Mouse (Mus musculus) hindbrain, embryonic 16.5 days (tissue): ENCODE measurements around the gene Mtrr. TPM values are rescaled to one million over a fixed set of nuclear protein-coding genes. Genes with fewer than 3 reads are reported as not detected.

Experiments
- ATAC-seq: fragments of 200-750 bp; cut with Nextera tagmentation; 2 replicates; pipeline ENCODE4 v1.8.0; 2017; ENCODE audit warnings: moderate TSS enrichment, moderate library complexity
- H3K27ac ChIP-seq: fragments of 300-500 bp; sonication (generic); 2 replicates; pipeline ENCODE4 v1.5.1; 2014; ENCODE audit warnings: low read depth, mild to moderate bottlenecking, control low read depth, low read length, moderate library complexity
- H3K27me3 ChIP-seq: fragments of 300-500 bp; sonication (generic); replicated peaks from 2 replicates; pipeline ENCODE4 v1.6.1; 2014; ENCODE audit warnings: low read length; ENCODE audit not compliant: control insufficient read depth, insufficient read depth
- H3K36me3 ChIP-seq: fragments of 300-500 bp; sonication (generic); 2 replicates; pipeline ENCODE4 v1.6.1; 2014; ENCODE audit warnings: mild to moderate bottlenecking, low read length, moderate library complexity, mixed read lengths; ENCODE audit not compliant: control insufficient read depth, insufficient read depth
- H3K4me1 ChIP-seq: fragments of 300-500 bp; sonication (generic); 2 replicates; pipeline ENCODE4 v1.6.1; 2014; ENCODE audit warnings: low read depth, low read length; ENCODE audit not compliant: control insufficient read depth, insufficient read depth
- H3K4me2 ChIP-seq: fragments of 300-500 bp; sonication (generic); 2 replicates; pipeline ENCODE4 v1.6.1; 2014; ENCODE audit warnings: mild to moderate bottlenecking, low read length, control low read depth, moderate library complexity
- H3K4me3 ChIP-seq: fragments of 300-500 bp; sonication (generic); 2 replicates; pipeline ENCODE4 v1.5.1; 2014; ENCODE audit warnings: mild to moderate bottlenecking, low read length, control low read depth, moderate library complexity
- H3K9ac ChIP-seq: fragments of 300-500 bp; sonication (generic); 2 replicates; pipeline ENCODE4 v1.6.1; 2014; ENCODE audit warnings: low read depth, mild to moderate bottlenecking, control low read depth, low read length, moderate library complexity
- H3K9me3 ChIP-seq: fragments of 300-500 bp; sonication (generic); 2 replicates; pipeline ENCODE4 v1.6.1; 2014; ENCODE audit warnings: mild to moderate bottlenecking, low read length, moderate library complexity; ENCODE audit not compliant: control insufficient read depth
- WGBS: fragments of 180-500 bp; shearing (Covaris S2); extraction: QIAGEN DNeasy Blood & Tissue Kit; methylation state at CpG from one replicate; pipeline ENCODE4 v1.1.7; 2014; 5-methylcytosine and 5-hydroxymethylcytosine counted together
- polyA plus RNA-seq: library from polyadenylated mRNA; unstranded; fragments of >200 nt; fragmentation: Nextera tagmentation; extraction: Ambion mirVana; gene quantifications from 2 replicates; pipeline ENCODE4 v1.2.1, GENCODE M21; 2015

Gene Mtrr
- polyA plus RNA-seq, 1 experiment from 2014 or later = 10.6 TPM

GRCm38 (mm10) chr13:68597199-68597598 is 15.2 kb upstream of the Mtrr start, which contains the start of gene 1700001L19Rik:
Gene 1700001L19Rik (plus strand): TSS chr13:68597421.
- Histone ChIP-seq H3K4me2 (peak within 1 kb of the TSS; percentile 64), H3K27ac (no peak within 1 kb of the TSS), H3K4me1 (peaks cover 3% of the 10 kb centered on the region), H3K9me3 (no peaks in the 10 kb centered on the region), H3K9ac (peak within 1 kb of the TSS; percentile 55; the same call in 1 of the 2 replicates), H3K36me3 (peaks cover 7% of the 10 kb centered on the region; the same call in 1 of the 2 replicates), H3K4me3 (peak within 1 kb of the TSS; percentile 37), H3K27me3 (no peaks in the 10 kb centered on the region)
- WGBS = 7% methylated on average over 10 of the region's 10 CpGs
- ATAC-seq = peak; percentile 71

GRCm38 (mm10) chr13:68593797-68594196 is 11.8 kb upstream of the Mtrr start:
- no peak for ATAC-seq
- Histone ChIP-seq H3K9me3 (no peaks in the 10 kb centered on the region), H3K4me3 (no peak overlapping the region), H3K9ac (no peak overlapping the region), H3K4me2 (no peak overlapping the region), H3K27ac (no peak overlapping the region), H3K4me1 (peaks cover 3% of the 10 kb centered on the region; the same call in 1 of the 2 replicates), H3K36me3 (peaks cover 23% of the 10 kb centered on the region), H3K27me3 (no peaks in the 10 kb centered on the region)
- 73% methylated on average over 1 of the region's 1 CpGs for WGBS

- Histone ChIP-seq H3K27me3 (no peaks in the 10 kb centered on the region), H3K4me3 (no peak overlapping the region), H3K9ac (no peak overlapping the region), H3K4me2 (no peak overlapping the region), H3K9me3 (no peaks in the 10 kb centered on the region), H3K4me1 (no peaks in the 10 kb centered on the region), H3K27ac (no peak overlapping the region), H3K36me3 (peaks cover 56% of the 10 kb centered on the region)
- ATAC-seq = no peak
These were observed 6.4 kb upstream of the Mtrr start for GRCm38 (mm10) chr13:68588352-68588751.

GRCm38 (mm10) chr13:68585441-68585840 is 3.5 kb upstream of the Mtrr start:
- H3K4me3 ChIP-seq = no peak overlapping the region
- no peak overlapping the region for H3K9ac ChIP-seq
- no peak overlapping the region for H3K4me2 ChIP-seq
- no peak for ATAC-seq
- no peaks in the 10 kb centered on the region for H3K9me3 ChIP-seq
- no peak overlapping the region for H3K27ac ChIP-seq
- peaks cover 6% of the 10 kb centered on the region for H3K4me1 ChIP-seq
- 80% methylated on average over 7 of the region's 7 CpGs for WGBS
- H3K27me3 ChIP-seq = no peaks in the 10 kb centered on the region
- H3K36me3 ChIP-seq = peaks cover 39% of the 10 kb centered on the region

- Histone ChIP-seq H3K9ac (no peak overlapping the region), H3K27ac (no peak overlapping the region), H3K36me3 (peaks cover 33% of the 10 kb centered on the region), H3K9me3 (no peaks in the 10 kb centered on the region), H3K4me3 (no peak overlapping the region), H3K27me3 (no peaks in the 10 kb centered on the region), H3K4me2 (no peak overlapping the region), H3K4me1 (peaks cover 6% of the 10 kb centered on the region)
- no peak for ATAC-seq
- 92% methylated on average over 11 of the region's 11 CpGs for WGBS
These were observed 2.0 kb upstream of the Mtrr start for GRCm38 (mm10) chr13:68583961-68584360.

GRCm38 (mm10) chr13:68582517-68582780 is 500 bp upstream of the Mtrr start:
- no peaks in the 10 kb centered on the region for H3K9me3 ChIP-seq
- H3K9ac ChIP-seq = peak overlapping the region; percentile 86
- H3K4me1 ChIP-seq = peaks cover 6% of the 10 kb centered on the region
- H3K27me3 ChIP-seq = no peaks in the 10 kb centered on the region
- 2% methylated on average over 11 of the region's 11 CpGs for WGBS
- peak overlapping the region; percentile 82 for H3K27ac ChIP-seq
- H3K4me2 ChIP-seq = peak overlapping the region; percentile 83
- H3K36me3 ChIP-seq = peaks cover 23% of the 10 kb centered on the region
- peak overlapping the region; percentile 86 for H3K4me3 ChIP-seq
- 0 out of 2 replicates have a peak, but pooled peaks have one; percentile 1 for ATAC-seq

GRCm38 (mm10) chr13:68581086-68581740 is 736 bp downstream of the Mtrr start:
- Histone ChIP-seq H3K27ac (peak overlapping the region; percentile 72), H3K9ac (peak overlapping the region; percentile 86), H3K9me3 (no peaks in the 10 kb centered on the region), H3K4me1 (peaks cover 6% of the 10 kb centered on the region), H3K27me3 (no peaks in the 10 kb centered on the region), H3K4me3 (peak overlapping the region; percentile 86), H3K36me3 (peaks cover 26% of the 10 kb centered on the region), H3K4me2 (peak overlapping the region; percentile 83)
- no peak for ATAC-seq
- 26% methylated on average over 14 of the region's 14 CpGs for WGBS

GRCm38 (mm10) chr13:68577945-68578344 is 4.0 kb downstream of the Mtrr start:
- Histone ChIP-seq H3K9me3 (no peaks in the 10 kb centered on the region), H3K4me2 (no peak overlapping the region), H3K36me3 (peaks cover 11% of the 10 kb centered on the region), H3K27ac (no peak overlapping the region), H3K27me3 (no peaks in the 10 kb centered on the region), H3K4me1 (peaks cover 4% of the 10 kb centered on the region), H3K9ac (no peak overlapping the region), H3K4me3 (no peak overlapping the region)
- no peak for ATAC-seq
- WGBS = 88% methylated on average over 7 of the region's 7 CpGs

GRCm38 (mm10) chr13:68574398-68574797 is 7.6 kb downstream of the Mtrr start:
- Histone ChIP-seq H3K9ac (no peak overlapping the region), H3K4me2 (no peak overlapping the region), H3K36me3 (peaks cover 20% of the 10 kb centered on the region), H3K4me3 (no peak overlapping the region), H3K27me3 (no peaks in the 10 kb centered on the region), H3K4me1 (no peaks in the 10 kb centered on the region), H3K9me3 (no peaks in the 10 kb centered on the region), H3K27ac (no peak overlapping the region)
- no peak for ATAC-seq
- WGBS = 88% methylated on average over 4 of the region's 4 CpGs
